Mouse (Mus musculus) kidney, adult 2 months (tissue): ENCODE measurements around the gene Psmb2. TPM values are rescaled to one million over a fixed set of nuclear protein-coding genes. Genes with fewer than 3 reads are reported as not detected.

Experiments used
- DNase-seq: peaks from one replicate; pipeline ENCODE4 v3.0.0; 2021
- H3K27ac ChIP-seq: fragments of 200-500 bp; 2 replicates; pipeline ENCODE4 v1.5.1; 2012; ENCODE audit warnings: low read depth, low read length, control low read depth, inconsistent platforms; ENCODE audit not compliant: insufficient read depth
- H3K27me3 ChIP-seq: fragments of 200-500 bp; replicated peaks from 2 replicates; pipeline ENCODE4 v1.6.1; 2012; ENCODE audit warnings: mild to moderate bottlenecking, moderate library complexity, low read length, inconsistent platforms; ENCODE audit not compliant: control insufficient read depth, insufficient read depth
- H3K36me3 ChIP-seq: fragments of 200-500 bp; 2 replicates; pipeline ENCODE4 v1.6.1; 2012; ENCODE audit warnings: mild to moderate bottlenecking, moderate library complexity, low read length, inconsistent platforms; ENCODE audit not compliant: control insufficient read depth, insufficient read depth
- H3K4me1 ChIP-seq: fragments of 200-500 bp; 2 replicates; pipeline ENCODE4 v1.6.1; 2011; ENCODE audit warnings: low read length; ENCODE audit not compliant: control insufficient read depth, insufficient read depth
- H3K4me3 ChIP-seq: fragments of 200-500 bp; 2 replicates; pipeline ENCODE4 v1.5.1; 2011; ENCODE audit warnings: mild to moderate bottlenecking, low read depth, low read length, control low read depth; ENCODE audit not compliant: insufficient read depth
- CTCF ChIP-seq: fragments of 200-500 bp; conservative IDR thresholded peaks from 2 replicates; pipeline ENCODE4 v1.5.1; 2011; ENCODE audit warnings: low read depth, mild to moderate bottlenecking, control low read depth, low read length, moderate library complexity, mixed read lengths; ENCODE audit not compliant: insufficient read depth, insufficient read length
- POLR2A ChIP-seq: fragments of 200-500 bp; IDR thresholded peaks from one replicate; pipeline ENCODE4 v1.6.1; 2011; ENCODE audit warnings: low read depth, low read length, control low read depth
- WGBS: fragments of 180-500 bp; shearing (Covaris S2); methylation state at CpG from one replicate; pipeline ENCODE4 v1.1.7; 2018; 5-methylcytosine and 5-hydroxymethylcytosine counted together
- polyA plus RNA-seq: library from polyadenylated mRNA; depleted of rRNA; stranded (reverse); fragments of >200 nt; gene quantifications from 2 replicates; pipeline ENCODE4 v1.2.3, GENCODE M21; 2012

Psmb2 gene
- polyA plus RNA-seq, 1 experiment, result 189 TPM

- H3K36me3 ChIP-seq, result no peaks in the 10 kb centered on the region; the same call in 1 of the 2 replicates
- no peak for TF ChIP-seq POLR2A
- no peak for TF ChIP-seq CTCF
- H3K4me3 ChIP-seq, result no peak overlapping the region
- 79% methylated on average over 26 of the region's 26 CpGs for WGBS
- peak; percentile 28 for DNase-seq
- no peak overlapping the region for H3K27ac ChIP-seq
- H3K27me3 ChIP-seq, result no peaks in the 10 kb centered on the region
- 0 out of 2 replicates have a peak, but pooled peaks cover 3% of the 10 kb centered on the region for H3K4me1 ChIP-seq
Measured at GRCm38 (mm10) chr4:126750046-126750683, 72.7 kb downstream of the Psmb2 start.

- Histone ChIP-seq H3K4me3 (no peak overlapping the region), H3K36me3 (no peaks in the 10 kb centered on the region; the same call in 1 of the 2 replicates), H3K27ac (no peak overlapping the region), H3K4me1 (0 out of 2 replicates have a peak, but pooled peaks cover 3% of the 10 kb centered on the region), H3K27me3 (no peaks in the 10 kb centered on the region)
- TF ChIP-seq CTCF (no peak), POLR2A (no peak)
- 90% methylated on average over 8 of the region's 8 CpGs for WGBS
- no peak for DNase-seq
Measured at GRCm38 (mm10) chr4:126750863-126751555, 73.6 kb downstream of the Psmb2 start.

GRCm38 (mm10) chr4:126751556-126752023 lies 74.2 kb downstream of the Psmb2 start:
- H3K36me3 ChIP-seq, result no peaks in the 10 kb centered on the region
- WGBS, result 76% methylated on average over 10 of the region's 10 CpGs
- TF ChIP-seq POLR2A, result no peak
- no peak for TF ChIP-seq CTCF
- no peak for DNase-seq
- no peak overlapping the region for H3K4me3 ChIP-seq
- 0 out of 2 replicates have a peak, but pooled peaks cover 3% of the 10 kb centered on the region for H3K4me1 ChIP-seq
- H3K27me3 ChIP-seq, result no peaks in the 10 kb centered on the region
- no peak overlapping the region for H3K27ac ChIP-seq

GRCm38 (mm10) chr4:126752024-126752607 lies 74.7 kb downstream of the Psmb2 start:
- DNase-seq, result no peak
- H3K4me3 ChIP-seq, result peak overlapping the region; percentile 82
- H3K4me1 ChIP-seq, result 0 out of 2 replicates have a peak, but pooled peaks cover 3% of the 10 kb centered on the region
- H3K36me3 ChIP-seq, result no peaks in the 10 kb centered on the region
- TF ChIP-seq POLR2A (no peak), CTCF (no peak)
- no peaks in the 10 kb centered on the region for H3K27me3 ChIP-seq
- 16% methylated on average over 13 of the region's 13 CpGs for WGBS
- no peak overlapping the region for H3K27ac ChIP-seq

- Histone ChIP-seq H3K4me1 (0 out of 2 replicates have a peak, but pooled peaks cover 3% of the 10 kb centered on the region), H3K4me3 (peak overlapping the region; percentile 82), H3K27ac (no peak overlapping the region), H3K27me3 (no peaks in the 10 kb centered on the region), H3K36me3 (no peaks in the 10 kb centered on the region; the same call in 1 of the 2 replicates)
- TF ChIP-seq POLR2A (no peak), CTCF (no peak)
- no peak for DNase-seq
- under 1% methylated on average over 23 of the region's 23 CpGs for WGBS
Measured at GRCm38 (mm10) chr4:126752608-126753141, 75.2 kb downstream of the Psmb2 start.

- H3K27ac ChIP-seq, result peak within 1 kb of the TSS; percentile 98
- DNase-seq, result peak; percentile 98
- under 1% methylated on average over 71 of the region's 71 CpGs for WGBS
Measured at GRCm38 (mm10) chr4:126753268-126754230, 76.1 kb downstream of the Psmb2 start, which contains the start of the genes Ncdn and AU040320. Gene Ncdn, minus strand, starts transcription at chr4:126753438. Gene AU040320, plus strand, starts transcription at chr4:126753544.

More at GRCm38 (mm10) chr4:126753268-126754230, 76.1 kb downstream of the Psmb2 start, which contains the start of the genes Ncdn and AU040320:
- TF ChIP-seq CTCF (no peak), POLR2A (peak; percentile 57)
- H3K4me3 ChIP-seq, result peak within 1 kb of the TSS; percentile 82
- no peaks in the 10 kb centered on the region for H3K27me3 ChIP-seq
- 0 out of 2 replicates have a peak, but pooled peaks cover 3% of the 10 kb centered on the region for H3K4me1 ChIP-seq
- H3K36me3 ChIP-seq, result no peaks in the 10 kb centered on the region; the same call in 1 of the 2 replicates
